Mouse (Mus musculus) hindbrain, embryonic 16.5 days (tissue): ENCODE data around the gene Gpr107. TPM values are rescaled to one million over a fixed set of nuclear protein-coding genes. Genes with fewer than 3 reads are reported as not detected.

Source experiments
- ATAC-seq: fragments of 200-750 bp; cut with Nextera tagmentation; 2 replicates; pipeline ENCODE4 v1.8.0; 2017; ENCODE audit warnings: moderate TSS enrichment, moderate library complexity
- H3K27ac ChIP-seq: fragments of 300-500 bp; sonication (generic); 2 replicates; pipeline ENCODE4 v1.5.1; 2014; ENCODE audit warnings: low read depth, mild to moderate bottlenecking, control low read depth, low read length, moderate library complexity
- H3K27me3 ChIP-seq: fragments of 300-500 bp; sonication (generic); replicated peaks from 2 replicates; pipeline ENCODE4 v1.6.1; 2014; ENCODE audit warnings: low read length; ENCODE audit not compliant: control insufficient read depth, insufficient read depth
- H3K36me3 ChIP-seq: fragments of 300-500 bp; sonication (generic); 2 replicates; pipeline ENCODE4 v1.6.1; 2014; ENCODE audit warnings: mild to moderate bottlenecking, low read length, moderate library complexity, mixed read lengths; ENCODE audit not compliant: control insufficient read depth, insufficient read depth
- H3K4me1 ChIP-seq: fragments of 300-500 bp; sonication (generic); 2 replicates; pipeline ENCODE4 v1.6.1; 2014; ENCODE audit warnings: low read depth, low read length; ENCODE audit not compliant: control insufficient read depth, insufficient read depth
- H3K4me2 ChIP-seq: fragments of 300-500 bp; sonication (generic); 2 replicates; pipeline ENCODE4 v1.6.1; 2014; ENCODE audit warnings: mild to moderate bottlenecking, low read length, control low read depth, moderate library complexity
- H3K4me3 ChIP-seq: fragments of 300-500 bp; sonication (generic); 2 replicates; pipeline ENCODE4 v1.5.1; 2014; ENCODE audit warnings: mild to moderate bottlenecking, low read length, control low read depth, moderate library complexity
- H3K9ac ChIP-seq: fragments of 300-500 bp; sonication (generic); 2 replicates; pipeline ENCODE4 v1.6.1; 2014; ENCODE audit warnings: low read depth, mild to moderate bottlenecking, control low read depth, low read length, moderate library complexity
- H3K9me3 ChIP-seq: fragments of 300-500 bp; sonication (generic); 2 replicates; pipeline ENCODE4 v1.6.1; 2014; ENCODE audit warnings: mild to moderate bottlenecking, low read length, moderate library complexity; ENCODE audit not compliant: control insufficient read depth
- WGBS: fragments of 180-500 bp; shearing (Covaris S2); extraction: QIAGEN DNeasy Blood & Tissue Kit; methylation state at CpG from one replicate; pipeline ENCODE4 v1.1.7; 2014; 5-methylcytosine and 5-hydroxymethylcytosine counted together
- polyA plus RNA-seq: library from polyadenylated mRNA; unstranded; fragments of >200 nt; fragmentation: Nextera tagmentation; extraction: Ambion mirVana; gene quantifications from 2 replicates; pipeline ENCODE4 v1.2.1, GENCODE M21; 2015

The Gpr107 gene
- polyA plus RNA-seq = 34.4 and 37.3 TPM in 2 replicates

DNA sequence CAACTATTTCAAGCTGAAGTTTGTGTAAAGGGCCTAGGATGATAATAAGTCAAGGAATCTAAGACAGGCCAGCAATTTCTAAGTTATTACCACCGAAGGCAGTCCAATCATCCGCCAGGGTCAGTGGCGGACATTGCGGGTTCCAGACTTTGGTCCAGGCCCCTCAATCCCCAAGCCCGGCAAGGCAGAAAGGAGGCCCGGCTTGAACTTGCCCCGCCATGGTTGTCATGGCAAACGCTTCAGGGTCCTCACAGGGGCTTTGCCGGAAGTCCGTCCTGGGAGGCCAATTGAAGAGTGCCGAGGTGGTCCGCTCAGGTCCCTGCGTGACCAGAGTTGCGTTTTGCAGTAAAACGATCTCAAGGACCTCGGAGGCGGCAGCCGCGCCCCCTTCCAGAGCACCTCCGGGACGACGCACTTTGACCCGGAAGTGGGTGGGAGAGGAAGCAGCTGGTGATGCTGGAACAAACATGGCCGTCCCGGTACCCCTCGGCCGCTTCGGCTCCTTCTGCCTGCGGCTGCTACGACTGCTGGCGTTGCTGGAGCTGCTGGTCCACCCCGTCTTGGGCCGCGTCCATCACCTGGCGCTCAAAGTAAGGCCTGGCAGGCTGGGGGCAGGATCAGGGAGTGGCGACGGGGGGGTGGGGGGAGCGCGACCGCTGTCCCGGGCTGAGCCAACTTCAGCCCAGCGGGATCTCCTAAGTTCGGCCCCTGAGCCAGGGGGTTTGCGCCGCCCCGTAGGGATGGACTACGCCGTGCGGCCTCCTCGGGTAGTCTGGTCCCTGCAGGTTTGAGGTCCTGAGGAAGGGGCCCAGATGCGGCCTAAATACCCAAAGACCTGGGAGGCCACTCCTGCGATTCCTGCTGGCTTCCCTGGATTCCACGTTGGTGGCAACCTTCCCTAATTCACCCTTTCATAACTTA, at the start of gene Gpr107:
TSS of gene Gpr107 (plus strand) at position 425 of the 921 bp plus-strand sequence.
- Histone ChIP-seq H3K4me1 (peaks cover 19% of the 10 kb centered on the region), H3K36me3 (peaks cover 9% of the 10 kb centered on the region; the same call in 1 of the 2 replicates), H3K9me3 (no peaks in the 10 kb centered on the region), H3K4me2 (peak within 1 kb of the TSS; percentile 75), H3K9ac (peak within 1 kb of the TSS; percentile 91), H3K4me3 (peak within 1 kb of the TSS; percentile 89), H3K27me3 (no peaks in the 10 kb centered on the region), H3K27ac (peak within 1 kb of the TSS; percentile 87)
- ATAC-seq = peak; percentile 96
- WGBS = 0% methylated on average over 53 of the region's 53 CpGs

DNA sequence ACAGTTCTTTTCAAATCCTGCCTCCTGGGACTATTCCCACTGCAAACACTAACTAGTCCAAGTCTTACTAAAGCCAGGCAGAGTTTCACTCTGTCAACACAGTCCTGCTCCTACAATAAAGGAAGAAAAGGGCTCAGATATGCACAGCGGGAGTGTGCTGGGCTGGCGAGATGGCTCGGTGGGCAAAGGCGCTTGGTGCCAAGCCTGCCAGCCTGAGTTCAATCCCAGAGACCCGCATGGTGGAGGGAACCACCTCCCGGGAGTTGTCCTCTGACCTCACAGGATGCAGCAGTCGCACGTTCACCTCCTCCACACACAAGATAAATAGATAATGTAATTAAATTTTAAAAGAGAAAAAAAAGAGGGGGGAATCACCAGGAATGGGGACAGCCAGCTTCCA, 48.8 kb upstream of the Gpr107 start:
- no peak overlapping the region for H3K4me2 ChIP-seq
- no peak overlapping the region for H3K4me3 ChIP-seq
- H3K27ac ChIP-seq = no peak overlapping the region
- H3K36me3 ChIP-seq = peaks cover 4% of the 10 kb centered on the region
- no peaks in the 10 kb centered on the region for H3K27me3 ChIP-seq
- WGBS = 65% methylated on average over 8 of the region's 8 CpGs
- no peak overlapping the region for H3K9ac ChIP-seq
- no peak for ATAC-seq
- H3K9me3 ChIP-seq = no peaks in the 10 kb centered on the region
- peaks cover 19% of the 10 kb centered on the region for H3K4me1 ChIP-seq

DNA sequence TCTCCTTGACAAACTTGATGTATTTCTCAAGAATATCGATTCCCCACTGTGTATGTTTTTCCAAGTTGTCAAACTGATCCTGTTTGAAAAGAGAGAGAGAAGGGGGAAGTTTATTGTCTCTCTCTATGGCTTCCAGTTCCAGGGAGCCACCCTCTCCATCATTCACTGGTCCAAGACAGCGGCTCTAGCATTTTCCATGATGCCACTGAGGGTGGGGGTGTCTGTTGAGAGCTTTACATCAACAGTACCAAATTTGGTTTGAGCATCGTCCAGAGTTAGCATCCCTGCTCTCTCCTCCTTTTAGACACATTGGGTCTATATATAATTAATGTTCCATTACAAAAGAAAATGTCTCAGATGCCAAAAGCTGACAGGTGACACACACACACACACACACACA, 46.8 kb upstream of the Gpr107 start:
- no peaks in the 10 kb centered on the region for H3K27me3 ChIP-seq
- peaks cover 19% of the 10 kb centered on the region for H3K4me1 ChIP-seq
- H3K4me3 ChIP-seq = no peak overlapping the region
- no peak for ATAC-seq
- peaks cover 1% of the 10 kb centered on the region for H3K36me3 ChIP-seq
- H3K4me2 ChIP-seq = no peak overlapping the region
- WGBS = 66% methylated on average over 3 of the region's 3 CpGs
- H3K9me3 ChIP-seq = no peaks in the 10 kb centered on the region
- no peak overlapping the region for H3K9ac ChIP-seq
- H3K27ac ChIP-seq = no peak overlapping the region

- Histone ChIP-seq H3K36me3 (no peaks in the 10 kb centered on the region), H3K27me3 (no peaks in the 10 kb centered on the region), H3K4me1 (peaks cover 19% of the 10 kb centered on the region), H3K4me2 (no peak overlapping the region), H3K4me3 (no peak overlapping the region), H3K27ac (peak overlapping the region; percentile 68), H3K9me3 (no peaks in the 10 kb centered on the region), H3K9ac (no peak overlapping the region)
- 97% methylated on average over 3 of the region's 3 CpGs for WGBS
- no peak for ATAC-seq
Observed at GRCm38 (mm10) chr2:31106004-31106403, 46.1 kb upstream of the Gpr107 start.

DNA sequence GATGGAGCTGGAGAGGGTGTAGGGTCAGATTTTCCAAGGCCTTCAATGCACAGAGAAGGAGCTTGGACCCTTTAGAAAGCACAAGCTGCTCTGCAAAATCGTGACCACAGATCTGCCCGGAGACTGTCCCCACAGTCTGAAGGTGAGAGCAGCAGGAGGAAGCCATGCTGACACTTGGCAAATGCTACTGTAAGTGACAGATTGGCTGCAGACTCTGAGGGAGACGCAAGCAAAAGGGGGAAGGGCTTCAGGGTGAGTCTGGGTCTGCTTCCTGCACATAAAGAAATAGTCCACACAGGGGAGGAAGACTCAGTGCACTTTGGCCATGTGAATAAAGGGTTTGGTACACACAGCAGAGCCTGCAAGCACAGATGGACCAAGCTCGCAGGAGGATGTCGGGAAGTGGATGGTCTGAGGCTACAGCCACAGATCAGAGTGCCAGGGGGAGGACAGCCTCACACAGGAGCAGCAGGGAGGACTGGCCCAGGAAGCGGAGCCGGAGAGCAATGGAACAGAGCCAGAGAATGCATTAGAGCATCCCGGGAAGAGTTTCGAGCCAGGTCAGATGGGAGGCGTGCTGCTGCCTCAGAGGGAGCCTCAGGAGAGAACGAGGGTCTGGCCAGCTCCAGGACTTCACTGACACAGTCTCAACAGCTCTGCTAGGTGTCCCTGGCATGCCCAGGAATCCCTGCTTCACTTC, 45.3 kb upstream of the Gpr107 start:
- 42% methylated on average over 11 of the region's 11 CpGs for WGBS
- peak overlapping the region; percentile 10 for H3K4me2 ChIP-seq
- H3K27me3 ChIP-seq = no peaks in the 10 kb centered on the region
- peak overlapping the region; percentile 33 for H3K9ac ChIP-seq
- peak overlapping the region; percentile 68 for H3K27ac ChIP-seq
- no peak overlapping the region for H3K4me3 ChIP-seq
- peak; percentile 89 for ATAC-seq
- peaks cover 19% of the 10 kb centered on the region for H3K4me1 ChIP-seq
- no peaks in the 10 kb centered on the region for H3K36me3 ChIP-seq
- H3K9me3 ChIP-seq = no peaks in the 10 kb centered on the region

DNA sequence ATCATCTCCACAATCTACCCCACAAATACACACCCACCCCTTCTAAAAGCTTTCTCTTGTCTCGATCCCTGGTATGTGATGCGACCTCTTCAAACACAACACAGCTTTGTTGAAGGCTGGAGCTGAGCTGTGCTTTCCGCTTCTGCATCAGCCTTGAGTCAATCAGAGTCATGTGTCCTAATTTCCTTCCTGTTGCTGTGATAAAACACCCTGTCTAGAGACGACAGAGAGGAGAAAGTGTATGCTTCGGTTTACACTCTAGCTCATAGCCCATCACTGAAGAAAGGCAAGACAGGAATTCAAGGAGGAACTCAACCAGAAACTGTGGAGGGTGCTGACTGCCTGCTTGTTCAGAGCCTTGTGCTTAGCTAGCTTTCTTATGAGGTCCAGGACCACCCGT, 43.9 kb upstream of the Gpr107 start:
- Histone ChIP-seq H3K27ac (peak overlapping the region; percentile 51), H3K4me2 (no peak overlapping the region)
- 76% methylated on average over 6 of the region's 6 CpGs for WGBS

GRCm38 (mm10) chr2:31109960-31110548, 42.1 kb upstream of the Gpr107 start:
- Histone ChIP-seq H3K4me2 (no peak overlapping the region), H3K36me3 (no peaks in the 10 kb centered on the region), H3K9ac (no peak overlapping the region), H3K27me3 (no peaks in the 10 kb centered on the region), H3K4me3 (no peak overlapping the region), H3K27ac (no peak overlapping the region), H3K4me1 (peaks cover 19% of the 10 kb centered on the region), H3K9me3 (no peaks in the 10 kb centered on the region)
- no peak for ATAC-seq
- WGBS = 78% methylated on average over 12 of the region's 12 CpGs

More for the DNA sequence above, 43.9 kb upstream of the Gpr107 start:
- ATAC-seq = no peak
- Histone ChIP-seq H3K4me1 (peaks cover 19% of the 10 kb centered on the region), H3K4me3 (no peak overlapping the region), H3K36me3 (no peaks in the 10 kb centered on the region), H3K9ac (no peak overlapping the region), H3K9me3 (no peaks in the 10 kb centered on the region), H3K27me3 (no peaks in the 10 kb centered on the region)

DNA sequence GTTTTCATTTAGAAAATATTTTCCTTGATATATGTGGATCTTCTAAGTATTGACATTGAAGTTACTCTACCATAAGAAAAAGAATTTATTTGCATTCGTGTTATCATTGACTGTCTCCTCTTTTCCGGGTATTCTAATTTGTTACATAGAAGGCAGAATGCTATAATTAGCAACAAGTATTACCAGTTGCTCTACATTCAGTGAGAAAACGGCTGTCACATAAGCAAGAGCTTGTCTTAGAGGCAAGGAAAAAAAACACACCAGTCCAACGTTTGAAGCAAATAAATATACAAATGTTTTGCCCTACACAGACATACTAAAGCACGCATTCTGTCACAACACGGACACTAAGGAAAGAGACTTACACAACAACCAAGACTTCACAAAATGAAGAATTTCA, 40.4 kb upstream of the Gpr107 start:
- Histone ChIP-seq H3K4me3 (no peak overlapping the region), H3K36me3 (no peaks in the 10 kb centered on the region), H3K27ac (no peak overlapping the region), H3K9me3 (no peaks in the 10 kb centered on the region), H3K4me2 (no peak overlapping the region), H3K27me3 (no peaks in the 10 kb centered on the region), H3K4me1 (peaks cover 16% of the 10 kb centered on the region), H3K9ac (no peak overlapping the region)
- no peak for ATAC-seq
- 81% methylated on average over 6 of the region's 6 CpGs for WGBS

DNA sequence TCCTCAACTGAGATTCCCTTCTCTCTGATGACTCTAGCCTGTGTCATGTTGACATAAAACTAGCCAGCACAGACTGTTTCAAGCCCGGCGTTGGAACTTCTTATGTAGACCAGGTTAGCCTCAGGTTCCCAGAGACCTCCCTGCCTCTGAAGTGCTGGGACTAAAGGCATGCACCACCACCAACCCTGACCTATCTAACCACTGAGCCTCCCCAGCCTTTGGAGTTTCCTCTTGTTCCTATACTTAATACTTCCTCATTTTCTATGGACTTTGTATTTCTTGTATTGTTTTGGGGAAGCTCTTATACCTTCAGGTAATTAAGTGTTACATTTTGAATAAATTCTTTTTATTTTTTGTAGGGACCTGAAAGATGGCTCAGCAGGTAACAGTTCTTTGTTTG, 37.9 kb upstream of the Gpr107 start:
- Histone ChIP-seq H3K9me3 (no peaks in the 10 kb centered on the region), H3K36me3 (no peaks in the 10 kb centered on the region), H3K4me2 (no peak overlapping the region), H3K9ac (no peak overlapping the region), H3K27ac (no peak overlapping the region), H3K27me3 (no peaks in the 10 kb centered on the region), H3K4me1 (peaks cover 2% of the 10 kb centered on the region; the same call in 1 of the 2 replicates), H3K4me3 (no peak overlapping the region)
- WGBS = 97% methylated on average over 2 of the region's 2 CpGs
- no peak for ATAC-seq
